Mouse (Mus musculus): ENCODE results near the gene Gm49510. TPM values are rescaled to one million over a fixed set of nuclear protein-coding genes. Genes with fewer than 3 reads are reported as not detected.

The Gm49510 gene
- polyA plus RNA-seq, 1 experiment from 2014 or later: 0.10 TPM

DNA sequence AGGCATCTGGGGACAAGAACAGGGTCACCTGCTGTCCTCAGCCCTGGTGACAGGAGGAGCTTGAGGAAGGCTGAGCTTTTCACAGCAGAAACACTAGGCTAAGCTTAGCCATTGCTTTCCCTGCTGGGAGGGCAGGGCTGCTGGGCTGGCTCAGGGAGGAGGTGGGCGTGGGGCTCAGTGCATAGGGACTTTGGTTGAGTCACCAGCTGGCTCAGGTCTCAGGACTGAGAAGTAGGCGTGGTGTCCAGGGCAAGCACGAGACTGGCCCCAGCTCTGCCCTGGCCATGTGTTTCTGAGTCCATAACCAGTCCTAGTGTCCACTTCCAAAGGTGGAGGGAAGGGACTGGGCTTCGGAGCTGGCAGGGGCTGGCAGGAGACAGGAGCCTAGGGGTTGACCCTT, 60.6 kb downstream of the Gm49510 start:
- H3K9me3 ChIP-seq (ENCODE audit: low read length): no peaks in the 10 kb centered on the region
- H3K36me3 ChIP-seq (ENCODE audit: insufficient read depth, low read length): no peaks in the 10 kb centered on the region
- WGBS: 69% methylated on average over 4 of the region's 4 CpGs

DNA sequence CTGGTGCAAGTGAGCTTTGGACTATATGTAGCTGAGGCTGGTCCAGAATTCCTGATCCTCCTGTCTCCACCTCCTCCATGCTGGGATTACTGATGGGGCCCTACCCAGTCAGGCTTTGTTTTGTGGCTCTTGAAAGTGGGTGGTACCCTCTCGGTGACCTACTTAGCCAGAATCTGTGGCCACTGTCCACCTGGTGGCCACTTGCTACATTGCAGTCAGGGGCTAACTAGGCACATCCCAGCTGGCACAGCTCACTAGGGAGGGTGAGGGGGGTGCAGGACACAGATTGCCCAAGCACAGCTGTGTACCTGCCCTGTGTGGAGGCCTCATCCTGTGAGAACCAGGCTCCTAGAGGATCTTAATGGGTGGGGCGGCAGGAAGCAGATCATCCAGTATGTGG, 63.4 kb downstream of the Gm49510 start:
- peak; percentile 90 for ATAC-seq
- Histone ChIP-seq H3K4me1 (ENCODE audit: insufficient read depth, low read depth, low read length) (no peaks in the 10 kb centered on the region), H3K27me3 (replicated peaks; ENCODE audit: insufficient read depth, low read length) (no peaks in the 10 kb centered on the region), H3K4me2 (replicated peaks; ENCODE audit: low read depth, low read length) (no peak overlapping the region), H3K9me3 (ENCODE audit: low read length) (no peaks in the 10 kb centered on the region), H3K36me3 (ENCODE audit: insufficient read depth, low read length) (no peaks in the 10 kb centered on the region), H3K4me3 (ENCODE audit: low read depth, low read length) (no peak overlapping the region), H3K9ac (replicated peaks; ENCODE audit: low read depth) (no peak overlapping the region), H3K27ac (ENCODE audit: low read length) (no peak overlapping the region)
- peak; percentile 91 for DNase-seq (ENCODE audit: low spot score)
- TF ChIP-seq EP300 (IDR thresholded peaks at IDR 0.05) (no peak), CTCF (IDR thresholded peaks at IDR 0.05) (peak; percentile 95)
- WGBS: 26% methylated on average over 2 of the region's 2 CpGs

More for the DNA sequence above, 60.6 kb downstream of the Gm49510 start:
- Histone ChIP-seq H3K27me3 (replicated peaks; ENCODE audit: insufficient read depth, low read length) (no peaks in the 10 kb centered on the region), H3K9ac (replicated peaks; ENCODE audit: low read depth) (no peak overlapping the region), H3K4me3 (ENCODE audit: low read depth, low read length) (no peak overlapping the region), H3K27ac (ENCODE audit: low read length) (no peak overlapping the region), H3K4me1 (ENCODE audit: insufficient read depth, low read depth, low read length) (no peaks in the 10 kb centered on the region), H3K4me2 (replicated peaks; ENCODE audit: low read depth, low read length) (no peak overlapping the region)
- TF ChIP-seq EP300 (IDR thresholded peaks at IDR 0.05): no peak
- no peak for TF ChIP-seq CTCF (IDR thresholded peaks at IDR 0.05)
- DNase-seq (ENCODE audit: low spot score): peak; percentile 40
- ATAC-seq: peak; percentile 32; the same call in 1 of the 2 replicates

Small RNAs within 50 kb of the gene (microRNA-seq; reads per million reads assigned to microRNA genes)
- not detected for gene Mir6955

Other genes starting within 250 kb of the Gm49510 start
- gene Elfn2, start 180.9 kb upstream of the Gm49510 start, polyA plus RNA-seq (2015; fragmentation: Nextera tagmentation; extraction: Ambion mirVana): 0.02 and 0.05 TPM in 2 replicates
- gene Mfng, start 126.2 kb upstream of the Gm49510 start, polyA plus RNA-seq (2015; fragmentation: Nextera tagmentation; extraction: Ambion mirVana): 47.8 and 52.9 TPM in 2 replicates
- gene Card10, start 96.6 kb upstream of the Gm49510 start, polyA plus RNA-seq (2015; fragmentation: Nextera tagmentation; extraction: Ambion mirVana): 7.5 and 8.3 TPM in 2 replicates
- 107 and 109 TPM in 2 replicates for gene Cdc42ep1, start 57.0 kb upstream of the Gm49510 start, polyA plus RNA-seq (2015; fragmentation: Nextera tagmentation; extraction: Ambion mirVana)
- 1.6 and 2.4 TPM in 2 replicates for gene Lgals2, start 44.1 kb upstream of the Gm49510 start, polyA plus RNA-seq (2015; fragmentation: Nextera tagmentation; extraction: Ambion mirVana)
- gene Gga1, start 22.5 kb upstream of the Gm49510 start, polyA plus RNA-seq (2015; fragmentation: Nextera tagmentation; extraction: Ambion mirVana): 49.7 and 51.5 TPM in 2 replicates
- 12.7 and 12.8 TPM in 2 replicates for gene Sh3bp1, start 101 bp downstream of the Gm49510 start, polyA plus RNA-seq (2015; fragmentation: Nextera tagmentation; extraction: Ambion mirVana)
- 1.8 and 1.9 TPM in 2 replicates for gene Pdxp, start 14.3 kb downstream of the Gm49510 start, polyA plus RNA-seq (2015; fragmentation: Nextera tagmentation; extraction: Ambion mirVana)
- 655 and 726 TPM in 2 replicates for gene Lgals1, start 27.1 kb downstream of the Gm49510 start, polyA plus RNA-seq (2015; fragmentation: Nextera tagmentation; extraction: Ambion mirVana)
- 26.8 and 28.9 TPM in 2 replicates for gene Nol12, start 35.3 kb downstream of the Gm49510 start, polyA plus RNA-seq (2015; fragmentation: Nextera tagmentation; extraction: Ambion mirVana)
- gene Triobp, start 48.1 kb downstream of the Gm49510 start, polyA plus RNA-seq (2015; fragmentation: Nextera tagmentation; extraction: Ambion mirVana): 22.5 and 23.9 TPM in 2 replicates
- gene H1f0, start 128.8 kb downstream of the Gm49510 start, polyA plus RNA-seq (2015; fragmentation: Nextera tagmentation; extraction: Ambion mirVana): 263 and 311 TPM in 2 replicates
- 0.12 and 0.14 TPM in 2 replicates for gene Galr3, start 142.2 kb downstream of the Gm49510 start, polyA plus RNA-seq (2015; fragmentation: Nextera tagmentation; extraction: Ambion mirVana)
- 45.4 and 48.4 TPM in 2 replicates for gene Ankrd54, start 163.2 kb downstream of the Gm49510 start, polyA plus RNA-seq (2015; fragmentation: Nextera tagmentation; extraction: Ambion mirVana)
- gene Eif3l, start 175.5 kb downstream of the Gm49510 start, polyA plus RNA-seq (2015; fragmentation: Nextera tagmentation; extraction: Ambion mirVana): 99.3 and 101 TPM in 2 replicates
- gene Micall1, start 209.2 kb downstream of the Gm49510 start, polyA plus RNA-seq (2015; fragmentation: Nextera tagmentation; extraction: Ambion mirVana): 8.4 and 9.1 TPM in 2 replicates
- 243 and 261 TPM in 2 replicates for gene Polr2f, start 241.3 kb downstream of the Gm49510 start, polyA plus RNA-seq (2015; fragmentation: Nextera tagmentation; extraction: Ambion mirVana)
- gene 1700088E04Rik, start 241.6 kb downstream of the Gm49510 start, polyA plus RNA-seq (2015; fragmentation: Nextera tagmentation; extraction: Ambion mirVana): 29.8 and 30.4 TPM in 2 replicates